Mouse (Mus musculus) left cerebral cortex, adult 18-20 months (tissue): Measurements from ENCODE around the gene Zfp1. TPM values are rescaled to one million over a fixed set of nuclear protein-coding genes. Genes with fewer than 3 reads are reported as not detected.

Experiments used
- DNase-seq, 2 experiments: peaks; one replicate each; pipeline ENCODE4 v3.0.0; 2021 to 2022; ENCODE audit warnings: low spot score in 2 of 2, mixed read lengths in 1 of 2
- total RNA-seq, 2 experiments: library from RNA; stranded (reverse); gene quantifications; 2 replicates each; pipeline ENCODE4 v1.2.3; 2021

Zfp1 gene
- total RNA-seq, 2 experiments from 2014 or later = 21.0 to 23.3 TPM

- peak in 1 of 2 experiments; percentile 15 for DNase-seq
Observed at GRCm38 (mm10) chr8:111658819-111659423, 15.7 kb downstream of the Zfp1 start.

GRCm38 (mm10) chr8:111662473-111662872, 19.3 kb downstream of the Zfp1 start:
- peak; percentile 80 to 84 for DNase-seq

- DNase-seq = no peak
Observed at GRCm38 (mm10) chr8:111666751-111667150, 23.6 kb downstream of the Zfp1 start.

GRCm38 (mm10) chr8:111676237-111676636, 33.0 kb downstream of the Zfp1 start:
- no peak for DNase-seq

GRCm38 (mm10) chr8:111678111-111678510, 34.9 kb downstream of the Zfp1 start:
- DNase-seq = peak; percentile 52 to 76

GRCm38 (mm10) chr8:111678848-111679247, 35.6 kb downstream of the Zfp1 start:
- DNase-seq = peak; percentile 35 to 52

- DNase-seq = no peak
Observed at GRCm38 (mm10) chr8:111680423-111681028, 37.3 kb downstream of the Zfp1 start.

GRCm38 (mm10) chr8:111681153-111681552, 38.0 kb downstream of the Zfp1 start:
- DNase-seq = no peak

- no peak for DNase-seq
Observed at GRCm38 (mm10) chr8:111682521-111682920, 39.3 kb downstream of the Zfp1 start.

GRCm38 (mm10) chr8:111686881-111687280, 43.7 kb downstream of the Zfp1 start:
- DNase-seq = no peak

- no peak for DNase-seq
Observed at GRCm38 (mm10) chr8:111690960-111691445, 47.8 kb downstream of the Zfp1 start, which contains the start of gene Ctrb1. Gene Ctrb1 (minus strand): TSS chr8:111691010.

- no peak for DNase-seq
Observed at GRCm38 (mm10) chr8:111693261-111693741, 50.1 kb downstream of the Zfp1 start.

- no peak for DNase-seq
Observed at GRCm38 (mm10) chr8:111695441-111695840, 52.2 kb downstream of the Zfp1 start.

- no peak for DNase-seq
Observed at GRCm38 (mm10) chr8:111697655-111698054, 54.5 kb downstream of the Zfp1 start.

- DNase-seq = no peak
Observed at GRCm38 (mm10) chr8:111699035-111699434, 55.8 kb downstream of the Zfp1 start.

- DNase-seq = no peak
Observed at GRCm38 (mm10) chr8:111700201-111700600, 57.0 kb downstream of the Zfp1 start.

- no peak for DNase-seq
Observed at GRCm38 (mm10) chr8:111700740-111701139, 57.5 kb downstream of the Zfp1 start.

- no peak for DNase-seq
Observed at GRCm38 (mm10) chr8:111701380-111701779, 58.2 kb downstream of the Zfp1 start.

- DNase-seq = no peak
Observed at GRCm38 (mm10) chr8:111704585-111704984, 61.4 kb downstream of the Zfp1 start.

GRCm38 (mm10) chr8:111705222-111705621, 62.0 kb downstream of the Zfp1 start:
- no peak for DNase-seq

GRCm38 (mm10) chr8:111705699-111706098, 62.5 kb downstream of the Zfp1 start:
- DNase-seq = no peak

GRCm38 (mm10) chr8:111708265-111708664, 65.1 kb downstream of the Zfp1 start:
- no peak for DNase-seq

- DNase-seq = no peak
Observed at GRCm38 (mm10) chr8:111709223-111709622, 66.0 kb downstream of the Zfp1 start.
